Mouse (Mus musculus) midbrain, postnatal 0 days (tissue): Measurements from ENCODE around the gene Hsd17b3. TPM values are rescaled to one million over a fixed set of nuclear protein-coding genes. Genes with fewer than 3 reads are reported as not detected.

ENCODE experiments used
- ATAC-seq: fragments of 200-750 bp; cut with Nextera tagmentation; 2 replicates; pipeline ENCODE4 v1.8.0; 2017; ENCODE audit warnings: moderate number of reproducible peaks, mild to moderate bottlenecking, moderate TSS enrichment, moderate library complexity; ENCODE audit not compliant: low FRiP score
- DNase-seq: peaks from one replicate; pipeline ENCODE4 v3.0.0-alpha.2; 2015; ENCODE audit warnings: low spot score
- H3K27ac ChIP-seq: fragments of 300-500 bp; sonication (generic); 2 replicates; pipeline ENCODE4 v1.5.1; 2014; ENCODE audit warnings: low read depth, mild to moderate bottlenecking, low read length, mixed read lengths
- H3K27me3 ChIP-seq: fragments of 300-500 bp; sonication (generic); 2 replicates; pipeline ENCODE4 v1.6.1; 2014; ENCODE audit warnings: low read length, control low read depth, mixed read lengths; ENCODE audit not compliant: insufficient read depth
- H3K36me3 ChIP-seq: fragments of 300-500 bp; sonication (generic); 2 replicates; pipeline ENCODE4 v1.6.1; 2014; ENCODE audit warnings: low read length, control low read depth, mixed read lengths; ENCODE audit not compliant: insufficient read depth
- H3K4me1 ChIP-seq: fragments of 300-500 bp; sonication (generic); 2 replicates; pipeline ENCODE4 v1.6.1; 2014; ENCODE audit warnings: mild to moderate bottlenecking, control low read depth, antibody characterized with exemption, low read length, mixed read lengths; ENCODE audit not compliant: insufficient read depth
- H3K4me2 ChIP-seq: fragments of 300-500 bp; sonication (generic); 2 replicates; pipeline ENCODE4 v1.6.1; 2014; ENCODE audit warnings: low read depth, mild to moderate bottlenecking, low read length, mixed read lengths; ENCODE audit not compliant: poor library complexity, severe bottlenecking
- H3K4me3 ChIP-seq: fragments of 300-500 bp; sonication (generic); 2 replicates; pipeline ENCODE4 v1.5.1; 2014; ENCODE audit warnings: low read depth, mild to moderate bottlenecking, low read length, moderate library complexity
- H3K9ac ChIP-seq: fragments of 300-500 bp; sonication (generic); replicated peaks from 2 replicates; pipeline ENCODE4 v1.6.1; 2014; ENCODE audit warnings: mild to moderate bottlenecking, low read length, moderate library complexity, mixed read lengths; ENCODE audit not compliant: poor library complexity, severe bottlenecking
- H3K9me3 ChIP-seq: fragments of 300-500 bp; sonication (generic); 2 replicates; pipeline ENCODE4 v1.6.1; 2016; ENCODE audit warnings: low read length, control low read depth
- CTCF ChIP-seq: IDR thresholded peaks from 2 replicates; pipeline ENCODE4 v1.5.1; 2016; ENCODE audit warnings: antibody characterized with exemption, mild to moderate bottlenecking
- WGBS: fragments of 180-500 bp; shearing (Covaris S2); extraction: QIAGEN DNeasy Blood & Tissue Kit; methylation state at CpG from one replicate; pipeline ENCODE4 v1.1.7; 2014; 5-methylcytosine and 5-hydroxymethylcytosine counted together
- polyA plus RNA-seq: library from polyadenylated mRNA; unstranded; fragments of >200 nt; fragmentation: Nextera tagmentation; extraction: Ambion mirVana; gene quantifications from 2 replicates; pipeline ENCODE4 v1.2.1, GENCODE M21; 2015
- total RNA-seq: library from RNA; depleted of rRNA; stranded (reverse); fragments of >200 nt; gene quantifications from 2 replicates; pipeline ENCODE4 v1.2.3, GENCODE M21; 2014

The Hsd17b3 gene
- total and polyA plus RNA-seq, 2 experiments from 2014 or later = not detected

DNA sequence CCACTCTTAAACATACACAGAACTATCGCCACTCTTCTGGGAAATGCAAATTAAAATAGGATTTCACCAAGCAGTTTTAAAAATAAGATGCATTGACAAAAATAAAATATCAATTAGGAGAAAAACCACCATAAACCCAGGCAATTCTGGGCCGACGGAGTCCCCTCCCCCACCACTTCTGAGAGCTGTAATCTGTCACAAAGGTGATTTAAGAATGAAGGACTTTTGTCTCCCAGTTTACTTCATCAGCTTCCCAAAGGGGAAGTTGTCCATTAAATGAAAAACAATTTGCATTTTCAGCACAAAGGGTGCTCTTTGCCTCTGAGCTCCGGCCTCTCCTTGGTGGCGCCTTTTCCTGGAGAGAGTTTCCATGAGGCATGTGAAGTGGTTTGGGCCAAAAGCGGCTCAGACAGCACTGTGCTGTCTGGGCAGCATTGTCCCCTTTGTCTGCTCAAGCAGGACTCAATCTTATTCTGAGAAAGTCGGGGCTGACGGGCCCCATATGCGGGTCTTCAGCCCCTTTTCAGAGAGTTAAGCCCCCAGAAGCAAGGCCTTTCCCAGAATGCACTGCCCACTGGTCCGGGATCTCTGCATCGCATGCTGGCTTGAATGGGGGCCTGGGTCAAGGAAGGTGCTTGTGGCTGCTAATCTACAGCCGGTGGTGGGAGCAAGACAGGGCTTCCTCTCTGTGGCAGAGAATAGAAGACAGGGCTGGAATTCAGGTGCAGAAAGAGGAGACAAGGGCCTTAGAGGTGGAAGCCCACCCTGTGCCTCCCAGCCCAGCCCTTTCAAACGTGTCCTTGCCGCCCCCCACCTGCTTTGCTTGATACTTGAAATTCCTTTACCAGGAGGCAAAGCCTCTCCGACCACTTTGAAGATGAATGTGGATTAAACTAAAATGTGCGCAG is 7.8 kb downstream of the Hsd17b3 start:
- ATAC-seq (no peak), DNase-seq (peak; percentile 14)
- Histone ChIP-seq H3K9me3 (no peaks in the 10 kb centered on the region), H3K4me1 (peaks cover 4% of the 10 kb centered on the region; the same call in 1 of the 2 replicates), H3K4me3 (no peak overlapping the region), H3K9ac (0 out of 2 replicates have a peak overlapping the region, but pooled peaks have one; percentile 5), H3K4me2 (no peak overlapping the region), H3K27ac (no peak overlapping the region), H3K36me3 (no peaks in the 10 kb centered on the region), H3K27me3 (no peaks in the 10 kb centered on the region)
- WGBS = 25% methylated on average over 16 of the region's 16 CpGs
- no peak for TF ChIP-seq CTCF

DNA sequence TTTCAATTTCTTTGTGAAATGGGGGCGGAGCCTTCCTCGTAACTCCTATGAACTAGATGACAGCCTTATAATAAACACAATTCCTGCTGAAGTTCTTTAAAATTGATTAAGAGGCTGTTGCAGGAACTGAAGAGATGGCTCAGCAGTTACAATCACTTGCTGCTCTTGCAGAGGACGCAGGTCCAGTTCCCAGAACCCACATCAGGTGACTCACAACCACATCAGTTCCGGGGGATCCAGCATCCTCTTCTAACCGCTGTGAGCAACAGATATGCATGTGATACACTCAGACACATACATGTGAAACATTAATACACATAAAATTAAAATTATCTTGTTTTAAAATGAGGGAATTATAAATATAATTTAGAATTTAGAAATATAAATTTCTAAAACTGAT is 11.4 kb downstream of the Hsd17b3 start:
- H3K4me1 ChIP-seq = peaks cover 4% of the 10 kb centered on the region; the same call in 1 of the 2 replicates
- no peak overlapping the region for H3K4me2 ChIP-seq
- no peaks in the 10 kb centered on the region for H3K9me3 ChIP-seq
- DNase-seq (no peak), ATAC-seq (no peak)
- H3K27ac ChIP-seq = no peak overlapping the region
- no peaks in the 10 kb centered on the region for H3K36me3 ChIP-seq
- H3K9ac ChIP-seq = no peak overlapping the region
- WGBS = 86% methylated on average over 5 of the region's 5 CpGs
- H3K4me3 ChIP-seq = no peak overlapping the region
- no peaks in the 10 kb centered on the region for H3K27me3 ChIP-seq
- TF ChIP-seq CTCF = no peak

DNA sequence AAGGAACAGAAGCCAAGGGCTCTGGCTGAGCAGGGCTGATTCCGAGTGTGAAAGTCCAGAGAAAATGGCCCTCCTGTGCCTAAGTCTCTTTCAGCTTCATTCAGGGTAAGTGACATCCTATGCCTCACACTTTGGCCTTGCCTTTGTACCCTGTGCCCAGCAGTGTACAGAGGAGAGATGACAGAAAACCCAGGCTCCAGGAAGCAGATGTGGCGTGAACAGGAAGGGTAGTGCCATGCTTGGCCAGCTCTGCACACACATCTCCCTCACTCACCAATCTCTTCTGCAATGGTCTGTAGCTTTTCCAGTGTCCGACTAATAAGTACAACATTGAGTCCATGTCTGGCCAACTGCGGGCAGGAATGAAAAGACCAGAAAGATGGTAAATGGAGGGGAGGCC is 13.0 kb downstream of the Hsd17b3 start:
- no peak overlapping the region for H3K4me2 ChIP-seq
- H3K4me3 ChIP-seq = no peak overlapping the region
- 81% methylated on average over 4 of the region's 4 CpGs for WGBS
- no peak overlapping the region for H3K9ac ChIP-seq
- H3K27me3 ChIP-seq = no peaks in the 10 kb centered on the region
- H3K4me1 ChIP-seq = no peaks in the 10 kb centered on the region; the same call in 1 of the 2 replicates
- no peaks in the 10 kb centered on the region for H3K36me3 ChIP-seq
- no peak for TF ChIP-seq CTCF
- no peaks in the 10 kb centered on the region for H3K9me3 ChIP-seq
- DNase-seq (no peak), ATAC-seq (no peak)
- H3K27ac ChIP-seq = no peak overlapping the region

DNA sequence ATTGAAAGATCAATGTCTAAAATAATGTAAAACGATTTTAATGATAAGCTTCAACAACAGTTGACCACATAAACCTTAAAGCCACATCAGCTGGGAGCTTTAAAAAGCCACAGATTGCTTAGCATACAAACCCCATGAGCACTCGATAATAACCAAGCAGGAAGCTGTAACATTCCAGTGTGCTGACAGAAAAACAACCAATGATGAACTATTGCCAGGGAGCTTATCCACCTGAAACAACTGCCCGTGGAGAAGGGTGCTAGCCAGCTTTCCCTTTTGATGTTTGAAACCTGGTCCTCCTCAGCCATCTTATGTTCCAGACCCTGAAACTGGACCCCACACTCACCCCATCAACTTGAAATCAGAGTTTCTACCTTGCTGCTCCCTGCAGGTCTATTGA is 22.4 kb downstream of the Hsd17b3 start:
- Histone ChIP-seq H3K9ac (no peak overlapping the region), H3K4me2 (no peak overlapping the region), H3K9me3 (no peaks in the 10 kb centered on the region), H3K36me3 (no peaks in the 10 kb centered on the region), H3K4me3 (no peak overlapping the region), H3K27ac (no peak overlapping the region), H3K4me1 (no peaks in the 10 kb centered on the region), H3K27me3 (no peaks in the 10 kb centered on the region)
- 75% methylated on average over 3 of the region's 3 CpGs for WGBS
- no peak for TF ChIP-seq CTCF
- DNase-seq = no peak
- ATAC-seq = no peak

DNA sequence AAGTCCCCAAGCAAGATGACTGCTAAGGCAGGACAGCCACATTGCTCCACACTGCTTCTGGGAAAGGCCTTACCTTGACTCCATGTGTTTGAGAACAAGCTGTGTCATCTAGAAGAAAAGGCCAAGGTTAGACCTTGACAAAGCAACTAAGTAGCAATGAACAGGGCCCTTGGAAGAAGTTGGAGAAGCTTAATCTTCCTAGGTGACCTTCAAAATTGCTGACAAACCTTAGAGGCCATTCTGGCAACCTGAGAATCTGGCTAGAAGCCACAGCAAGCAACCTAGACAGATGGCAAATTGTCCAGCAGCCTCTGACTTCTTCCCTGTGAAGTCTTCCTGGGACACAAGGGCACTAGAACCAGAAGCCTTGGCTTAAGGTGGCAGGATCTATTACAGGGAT is 24.8 kb downstream of the Hsd17b3 start:
- ATAC-seq = no peak
- TF ChIP-seq CTCF = no peak
- no peak overlapping the region for H3K4me3 ChIP-seq

DNA sequence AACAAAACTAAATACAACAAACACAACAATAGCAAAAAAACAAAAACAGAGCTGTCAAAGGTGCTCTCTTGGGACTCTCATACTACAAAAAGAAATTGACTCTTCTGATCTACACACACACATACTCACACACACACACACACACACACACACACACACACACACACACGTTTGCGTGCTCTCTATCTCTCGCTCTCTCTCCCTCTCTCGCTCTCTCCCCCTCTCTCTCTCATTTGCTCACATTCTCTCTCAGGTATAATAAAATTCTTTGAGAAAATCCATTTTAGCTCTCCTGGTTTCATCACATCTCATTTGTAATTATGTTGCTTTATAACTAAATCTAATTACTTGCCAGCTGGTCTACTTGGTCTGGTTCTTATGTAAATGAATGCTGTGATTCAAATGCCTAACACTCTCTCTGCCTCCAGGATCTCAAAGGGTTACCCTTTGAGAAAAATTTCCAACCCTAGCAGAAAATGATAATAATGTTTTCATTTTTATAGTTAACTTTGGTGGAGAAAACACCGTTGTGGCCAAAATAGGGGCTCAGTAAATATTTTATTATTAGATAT is 28.0 kb downstream of the Hsd17b3 start:
- Histone ChIP-seq H3K9ac (no peak overlapping the region), H3K4me1 (no peaks in the 10 kb centered on the region), H3K9me3 (no peaks in the 10 kb centered on the region), H3K4me2 (no peak overlapping the region), H3K27ac (no peak overlapping the region), H3K36me3 (no peaks in the 10 kb centered on the region), H3K4me3 (no peak overlapping the region), H3K27me3 (no peaks in the 10 kb centered on the region)
- ATAC-seq (no peak), DNase-seq (no peak)
- WGBS = 82% methylated on average over 5 of the region's 5 CpGs
- no peak for TF ChIP-seq CTCF

More for the DNA sequence above, 24.8 kb downstream of the Hsd17b3 start:
- H3K36me3 ChIP-seq = no peaks in the 10 kb centered on the region
- H3K9ac ChIP-seq = no peak overlapping the region
- no peaks in the 10 kb centered on the region for H3K9me3 ChIP-seq
- no peaks in the 10 kb centered on the region for H3K4me1 ChIP-seq
- no peak for DNase-seq
- H3K27ac ChIP-seq = no peak overlapping the region
- H3K27me3 ChIP-seq = no peaks in the 10 kb centered on the region
- H3K4me2 ChIP-seq = no peak overlapping the region
